Mouse (Mus musculus) cortical plate, adult 2 months (tissue): ENCODE measurements around the gene Ddah2.

Experiments
- CTCF ChIP-seq: fragments of 200-500 bp; IDR thresholded peaks from 2 replicates; pipeline ENCODE4 v1.5.1; 2011; ENCODE audit warnings: mild to moderate bottlenecking, control low read depth, low read length; ENCODE audit not compliant: insufficient read depth; ENCODE audit errors: extremely low read depth
- POLR2A ChIP-seq: fragments of 200-500 bp; IDR thresholded peaks from 2 replicates; pipeline ENCODE4 v1.6.1; 2011; ENCODE audit warnings: mild to moderate bottlenecking, low read length, control low read depth; ENCODE audit not compliant: insufficient read depth; ENCODE audit errors: extremely low read depth

- TF ChIP-seq CTCF (no peak), POLR2A (no peak)
Observed at GRCm38 (mm10) chr17:35022541-35023060, 36.2 kb upstream of the Ddah2 start.
